Mouse (Mus musculus): ENCODE measurements around the gene Padi4. TPM values are rescaled to one million over a fixed set of nuclear protein-coding genes. Genes with fewer than 3 reads are reported as not detected.

The Padi4 gene
- total RNA-seq (2015; ENCODE audit: low replicate concordance) (8.0 and 15.1 TPM in 2 replicates), total RNA-seq (2017; ENCODE audit: low replicate concordance) (4.1 and 15.1 TPM in 2 replicates)

DNA sequence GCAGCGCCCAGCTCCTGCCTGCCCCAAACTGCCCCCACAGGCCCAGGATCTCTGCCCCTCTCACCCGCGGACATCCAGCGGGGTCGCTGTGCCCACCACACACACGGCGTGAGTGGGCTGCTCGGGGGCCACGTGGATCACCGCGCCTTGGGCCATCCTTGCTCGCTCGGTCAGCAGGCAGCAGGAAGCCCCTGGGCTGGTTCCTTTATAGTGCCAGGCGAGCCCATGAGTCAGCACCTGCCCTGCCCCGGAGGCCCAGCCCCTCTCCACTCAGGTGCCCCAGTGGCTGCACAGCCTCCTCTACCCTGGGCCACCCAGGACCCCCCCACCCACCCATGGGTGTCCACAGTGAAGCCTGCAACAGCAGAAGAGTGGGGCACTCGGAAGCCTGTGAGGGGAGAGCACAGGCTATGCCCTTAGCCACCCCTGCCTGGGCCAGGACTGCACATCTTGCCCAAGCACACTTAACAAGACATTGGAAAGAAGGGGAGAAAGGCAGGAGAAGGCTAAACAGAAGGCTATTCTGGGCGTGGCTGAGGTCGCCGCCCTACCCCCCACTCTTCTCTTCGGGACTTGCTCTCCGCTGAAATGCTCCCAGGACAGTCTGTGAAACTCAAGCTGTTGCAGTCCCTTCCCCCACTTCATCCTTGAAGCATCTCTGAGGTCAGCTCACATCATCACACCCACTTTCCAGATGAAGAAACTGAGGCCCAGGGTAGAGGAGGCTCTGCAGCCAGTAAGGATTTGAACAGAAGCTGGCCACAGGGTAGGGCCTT lies at the start of gene Padi4:
TSS of gene Padi4 (minus strand) at position 212 of the 776 bp plus-strand sequence.
- ATAC-seq (replicated peaks; ENCODE audit: low FRiP score, poor library complexity, severe bottlenecking) = no peak

DNA sequence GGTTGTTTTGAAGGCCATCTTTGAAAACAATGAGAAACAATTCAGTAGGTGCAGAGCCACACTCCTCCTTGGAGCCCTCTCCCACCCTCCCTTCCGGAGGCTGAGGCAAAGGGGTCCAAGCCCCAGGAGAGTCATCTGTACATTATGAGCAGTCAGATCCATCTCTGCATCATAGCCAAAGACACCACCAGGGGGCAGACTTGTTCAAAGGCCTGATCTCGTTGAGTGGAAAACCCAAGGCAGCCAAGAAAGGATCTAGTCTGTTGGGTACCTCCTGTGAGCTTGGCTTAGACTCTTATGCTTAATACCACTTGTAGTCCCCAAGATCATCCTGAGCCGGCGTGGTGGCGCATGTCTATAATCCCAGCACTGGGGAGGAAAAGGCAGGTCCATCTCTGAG lies 48.0 kb upstream of the Padi4 start:
- peak; percentile 53; the same call in 1 of the 2 replicates for ATAC-seq (replicated peaks; ENCODE audit: low FRiP score, poor library complexity, severe bottlenecking)

DNA sequence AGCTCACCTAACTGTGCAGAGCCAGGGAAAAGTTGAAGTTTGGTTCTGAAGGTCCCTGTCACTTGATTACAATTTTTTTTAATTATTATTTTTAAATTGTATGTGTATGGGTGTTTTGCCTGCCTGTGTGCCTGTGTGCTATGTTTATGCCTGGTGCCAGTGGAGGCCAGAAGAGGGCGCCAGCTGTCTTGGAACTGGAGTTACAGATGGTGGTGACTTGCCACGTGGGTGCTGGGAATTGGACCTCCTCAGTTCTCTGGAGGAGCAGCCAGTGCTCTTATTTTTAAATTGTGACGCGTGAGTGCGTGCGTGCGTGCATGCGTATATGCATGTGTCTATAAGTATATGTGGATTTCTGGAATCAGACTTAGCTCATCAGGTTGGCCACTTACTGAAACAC lies 43.4 kb upstream of the Padi4 start:
- ATAC-seq (replicated peaks; ENCODE audit: low FRiP score, poor library complexity, severe bottlenecking) = no peak

DNA sequence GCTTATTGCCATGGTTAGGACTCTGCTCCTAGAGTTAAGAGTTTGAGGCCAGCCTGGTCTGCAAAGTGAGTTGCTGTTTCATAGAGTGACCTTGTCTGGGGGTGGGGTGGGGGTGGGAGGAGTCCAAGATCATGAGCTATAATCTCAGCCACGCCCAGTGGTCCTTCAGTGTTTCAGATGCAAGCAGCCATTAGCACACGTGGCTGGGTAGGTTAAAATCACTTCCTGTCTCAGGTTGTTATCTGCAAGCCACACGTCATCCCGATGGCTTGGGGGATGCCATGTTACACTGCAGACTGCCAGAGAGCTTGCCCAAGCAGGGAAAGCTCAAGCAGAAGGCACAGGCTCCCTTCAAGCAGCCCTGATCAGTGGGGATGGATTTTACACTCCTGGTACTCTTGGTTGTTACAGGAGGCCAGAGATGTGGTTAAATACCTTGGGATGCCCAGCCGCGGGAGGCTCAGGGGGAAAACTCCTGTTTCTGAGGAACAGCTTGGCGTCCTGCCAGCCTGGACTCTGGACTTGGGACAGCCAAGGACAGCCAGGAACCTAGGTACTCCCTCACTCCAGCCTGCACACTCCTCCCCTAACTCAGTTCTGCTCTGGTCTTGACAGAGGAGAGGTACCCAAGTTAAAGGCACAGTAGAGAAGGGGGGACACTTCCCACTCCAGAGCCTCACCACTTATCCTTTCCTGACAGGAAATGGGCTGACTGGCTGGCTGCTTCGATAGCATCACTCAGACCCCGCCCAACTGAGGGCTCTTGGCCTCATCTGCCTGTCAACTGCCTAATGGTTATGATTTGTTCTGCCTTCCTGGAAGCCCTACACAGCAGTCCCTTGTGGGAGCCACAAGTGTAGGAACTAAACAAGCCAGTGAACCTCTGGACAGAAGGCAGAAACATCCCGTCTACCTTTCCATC lies 42.2 kb upstream of the Padi4 start:
- ATAC-seq (replicated peaks; ENCODE audit: low FRiP score, poor library complexity, severe bottlenecking) = no peak

DNA sequence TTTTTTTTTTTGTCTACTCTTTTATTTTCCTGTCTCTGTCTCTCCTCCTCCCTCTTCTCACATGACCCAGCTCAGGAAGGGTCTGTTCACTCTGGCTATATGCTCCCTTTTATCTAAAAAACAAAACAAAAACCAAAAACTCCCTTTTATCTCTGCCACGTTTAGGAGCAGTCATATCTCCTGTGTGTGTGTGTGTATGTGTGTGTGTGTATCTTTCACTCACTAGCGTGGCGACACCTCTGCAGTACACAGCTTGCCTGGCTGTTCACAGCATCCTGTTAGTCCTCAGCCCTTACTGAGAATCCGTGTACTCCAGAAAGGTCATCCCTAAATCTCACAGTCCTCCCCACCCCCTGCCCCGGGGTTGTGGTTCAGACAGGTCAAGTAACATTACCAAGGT lies 41.5 kb upstream of the Padi4 start:
- ATAC-seq (replicated peaks; ENCODE audit: low FRiP score, poor library complexity, severe bottlenecking) = no peak

GRCm38 (mm10) chr4:140814241-140815225 lies 40.5 kb upstream of the Padi4 start:
- peak; percentile 69 for ATAC-seq (replicated peaks; ENCODE audit: low FRiP score, poor library complexity, severe bottlenecking)

GRCm38 (mm10) chr4:140813358-140814185 lies 39.5 kb upstream of the Padi4 start:
- ATAC-seq (replicated peaks; ENCODE audit: low FRiP score, poor library complexity, severe bottlenecking) = no peak

DNA sequence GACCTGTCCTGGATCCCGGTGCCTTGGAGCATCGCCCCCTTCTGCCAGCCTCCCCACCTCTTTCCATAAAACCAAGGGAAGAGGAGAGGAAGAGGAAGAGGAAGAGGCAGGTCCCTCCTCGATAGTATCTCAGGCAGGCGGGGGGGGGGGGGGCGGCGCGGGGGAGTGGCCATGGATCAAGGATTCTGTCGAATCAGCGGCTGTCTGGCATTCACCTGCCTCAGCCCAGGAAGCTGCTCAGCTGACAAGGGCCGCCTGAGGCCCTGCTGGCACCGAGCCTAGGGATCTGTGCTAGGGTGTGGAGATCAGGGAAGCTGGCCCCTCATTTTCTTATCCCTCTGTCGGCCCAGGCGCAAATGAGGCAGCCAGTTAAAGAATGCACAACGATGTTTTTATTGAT lies 38.6 kb upstream of the Padi4 start:
- ATAC-seq (replicated peaks; ENCODE audit: low FRiP score, poor library complexity, severe bottlenecking) = no peak

GRCm38 (mm10) chr4:140812191-140812590 lies 38.2 kb upstream of the Padi4 start:
- no peak for ATAC-seq (replicated peaks; ENCODE audit: low FRiP score, poor library complexity, severe bottlenecking)

- no peak for ATAC-seq (replicated peaks; ENCODE audit: low FRiP score, poor library complexity, severe bottlenecking)
Observed at GRCm38 (mm10) chr4:140810458-140811260, 36.6 kb upstream of the Padi4 start, which contains the start of gene Padi3. TSS of gene Padi3 (minus strand) at chr4:140810648.

GRCm38 (mm10) chr4:140809118-140809517 lies 35.1 kb upstream of the Padi4 start:
- ATAC-seq (replicated peaks; ENCODE audit: low FRiP score, poor library complexity, severe bottlenecking) = no peak

- no peak for ATAC-seq (replicated peaks; ENCODE audit: low FRiP score, poor library complexity, severe bottlenecking)
Observed at GRCm38 (mm10) chr4:140804601-140805000, 30.6 kb upstream of the Padi4 start.

DNA sequence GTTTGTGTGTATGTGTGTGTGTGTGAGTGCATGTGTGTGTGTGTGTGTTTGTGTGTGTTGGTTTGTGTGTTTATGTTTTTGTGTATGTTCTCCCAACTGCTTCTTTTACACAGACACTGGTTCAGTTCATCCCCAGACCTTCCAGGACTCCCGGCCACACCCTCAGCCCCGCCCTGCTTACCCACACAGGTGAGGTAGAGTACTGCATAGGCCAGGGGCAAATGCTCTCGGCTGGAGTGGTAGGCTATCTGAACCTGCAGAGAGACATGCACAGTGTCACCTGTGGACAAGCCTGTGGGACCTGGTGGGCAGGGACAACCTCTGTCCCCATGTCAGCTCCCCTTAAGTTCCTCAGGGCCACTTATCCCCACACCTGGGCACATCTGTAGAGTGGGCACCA lies 27.3 kb upstream of the Padi4 start:
- ATAC-seq (replicated peaks; ENCODE audit: low FRiP score, poor library complexity, severe bottlenecking) = no peak

DNA sequence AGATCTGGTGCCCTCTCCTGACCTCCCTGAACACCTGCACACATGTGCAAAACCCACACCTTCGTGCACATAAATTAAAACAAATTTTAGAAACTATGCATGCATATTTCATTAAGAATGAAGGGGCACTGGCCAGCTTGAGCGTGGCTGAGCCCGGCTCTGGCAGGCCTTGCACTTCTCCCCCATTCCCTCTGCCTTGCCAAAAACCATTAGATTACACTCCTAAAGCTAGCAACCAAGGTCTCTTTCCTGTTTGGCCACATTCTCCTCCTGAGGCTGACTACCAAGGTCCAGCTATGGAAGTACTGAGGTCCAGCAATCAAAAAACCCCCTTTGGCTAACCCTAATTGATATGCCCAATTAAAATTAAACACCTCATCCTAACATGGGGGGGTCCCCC lies 22.8 kb upstream of the Padi4 start:
- no peak for ATAC-seq (replicated peaks; ENCODE audit: low FRiP score, poor library complexity, severe bottlenecking)

DNA sequence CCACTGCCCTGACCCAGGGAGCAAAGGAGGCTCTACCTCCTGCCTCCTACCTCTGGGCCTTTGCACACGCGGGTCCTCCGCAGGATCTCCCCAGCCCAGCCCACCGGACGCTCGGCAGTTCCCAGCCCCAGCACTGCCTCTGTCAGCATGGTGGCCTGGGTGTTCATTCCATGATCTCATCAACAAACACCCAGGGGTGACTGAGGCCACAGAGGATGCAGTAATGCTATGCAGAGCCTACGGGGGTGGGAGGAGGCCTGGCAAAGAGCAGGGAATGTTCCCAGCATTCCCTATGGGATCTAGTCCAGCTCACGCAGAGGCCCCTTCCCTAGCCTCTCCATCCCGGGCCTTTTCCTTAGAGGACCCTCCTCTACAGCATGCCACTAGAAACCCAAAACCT lies 20.6 kb upstream of the Padi4 start:
- ATAC-seq (replicated peaks; ENCODE audit: low FRiP score, poor library complexity, severe bottlenecking) = no peak

- ATAC-seq (replicated peaks; ENCODE audit: low FRiP score, poor library complexity, severe bottlenecking) = no peak
Observed at GRCm38 (mm10) chr4:140793795-140794194, 19.8 kb upstream of the Padi4 start.

DNA sequence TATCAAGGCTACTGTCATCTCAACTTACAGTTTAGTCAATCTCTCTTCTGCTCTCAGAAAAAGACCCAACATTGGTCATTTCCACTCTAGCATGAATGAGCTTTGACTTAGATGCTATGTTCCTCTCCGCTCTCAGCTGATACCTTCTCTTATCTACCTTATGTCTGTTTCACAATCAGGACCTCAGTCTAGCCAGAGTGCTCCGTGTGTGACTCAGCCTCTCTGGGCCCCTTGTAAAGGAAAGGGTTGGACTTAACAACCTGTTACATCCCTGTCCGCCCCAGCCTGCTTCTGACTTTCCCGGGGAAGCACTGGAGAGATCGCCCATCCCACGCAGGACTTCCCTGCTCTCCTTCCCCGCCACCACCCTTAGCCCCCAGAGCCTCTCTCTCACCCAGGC lies 18.5 kb upstream of the Padi4 start:
- no peak for ATAC-seq (replicated peaks; ENCODE audit: low FRiP score, poor library complexity, severe bottlenecking)

- no peak for ATAC-seq (replicated peaks; ENCODE audit: low FRiP score, poor library complexity, severe bottlenecking)
Observed at GRCm38 (mm10) chr4:140791071-140791470, 17.0 kb upstream of the Padi4 start.

Measured in erythroid progenitor cell, adult 5-6 weeks (primary cell).